Mouse (Mus musculus) testis, adult 2 months (tissue): ENCODE results near the gene Ubxn10. TPM values are rescaled to one million over a fixed set of nuclear protein-coding genes. Genes with fewer than 3 reads are reported as not detected.

Experiments used
- H3K27ac ChIP-seq: fragments of 200-500 bp; 2 replicates; pipeline ENCODE4 v1.5.1; 2012; ENCODE audit warnings: low read depth, low read length; ENCODE audit not compliant: control insufficient read depth, insufficient read depth
- H3K27me3 ChIP-seq: fragments of 200-500 bp; 2 replicates; pipeline ENCODE4 v1.6.1; 2012; ENCODE audit warnings: mild to moderate bottlenecking, low read length, moderate library complexity; ENCODE audit not compliant: control insufficient read depth, insufficient read depth
- H3K36me3 ChIP-seq: fragments of 200-500 bp; 2 replicates; pipeline ENCODE4 v1.6.1; 2012; ENCODE audit warnings: mild to moderate bottlenecking, low read length; ENCODE audit not compliant: control insufficient read depth, insufficient read depth
- H3K4me1 ChIP-seq: fragments of 200-500 bp; 2 replicates; pipeline ENCODE4 v1.6.1; 2012; ENCODE audit warnings: low read length; ENCODE audit not compliant: control insufficient read depth, insufficient read depth
- H3K4me3 ChIP-seq: fragments of 200-500 bp; 2 replicates; pipeline ENCODE4 v1.5.1; 2012; ENCODE audit warnings: low read depth, mild to moderate bottlenecking, low read length, moderate library complexity, mixed read lengths; ENCODE audit not compliant: control insufficient read depth
- CTCF ChIP-seq: fragments of 200-500 bp; IDR thresholded peaks from 2 replicates; pipeline ENCODE4 v1.5.1; 2012; ENCODE audit warnings: low read depth, mild to moderate bottlenecking, inconsistent platforms, low read length, moderate library complexity; ENCODE audit not compliant: control insufficient read depth, insufficient read depth, insufficient replicate concordance
- POLR2A ChIP-seq: fragments of 200-500 bp; IDR thresholded peaks from 2 replicates; pipeline ENCODE4 v1.6.1; 2012; ENCODE audit warnings: low read depth, mild to moderate bottlenecking, inconsistent platforms, low read length, moderate library complexity; ENCODE audit not compliant: control insufficient read depth
- polyA plus RNA-seq: library from polyadenylated mRNA; depleted of rRNA; stranded (reverse); fragments of >200 nt; gene quantifications from 2 replicates; pipeline ENCODE4 v1.2.3, GENCODE M21; 2012

Gene Ubxn10
- polyA plus RNA-seq, 1 experiment = 371 TPM

DNA sequence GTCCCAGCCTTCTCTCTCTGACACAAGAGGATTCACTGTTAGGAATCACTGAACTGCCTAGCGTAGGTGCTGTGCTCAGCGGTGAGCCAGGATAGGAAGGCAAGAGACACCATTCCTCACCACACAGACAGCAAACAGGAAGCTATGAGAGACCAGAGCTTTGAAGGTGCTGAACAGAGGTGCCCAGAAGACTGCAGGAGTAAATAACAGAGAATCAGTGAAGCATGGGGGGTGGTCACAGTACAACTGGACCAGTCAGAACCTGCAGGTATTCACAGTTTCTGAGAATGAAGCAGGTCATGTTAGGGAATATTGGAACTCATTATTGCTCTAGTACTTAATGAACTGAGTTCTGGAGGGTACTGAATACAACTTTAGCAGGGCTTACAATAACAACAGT lies 38.7 kb downstream of the Ubxn10 start:
- TF ChIP-seq POLR2A (no peak), CTCF (no peak)
- Histone ChIP-seq H3K27me3 (no peaks in the 10 kb centered on the region), H3K27ac (no peak overlapping the region), H3K4me1 (no peaks in the 10 kb centered on the region), H3K4me3 (no peak overlapping the region), H3K36me3 (no peaks in the 10 kb centered on the region)

DNA sequence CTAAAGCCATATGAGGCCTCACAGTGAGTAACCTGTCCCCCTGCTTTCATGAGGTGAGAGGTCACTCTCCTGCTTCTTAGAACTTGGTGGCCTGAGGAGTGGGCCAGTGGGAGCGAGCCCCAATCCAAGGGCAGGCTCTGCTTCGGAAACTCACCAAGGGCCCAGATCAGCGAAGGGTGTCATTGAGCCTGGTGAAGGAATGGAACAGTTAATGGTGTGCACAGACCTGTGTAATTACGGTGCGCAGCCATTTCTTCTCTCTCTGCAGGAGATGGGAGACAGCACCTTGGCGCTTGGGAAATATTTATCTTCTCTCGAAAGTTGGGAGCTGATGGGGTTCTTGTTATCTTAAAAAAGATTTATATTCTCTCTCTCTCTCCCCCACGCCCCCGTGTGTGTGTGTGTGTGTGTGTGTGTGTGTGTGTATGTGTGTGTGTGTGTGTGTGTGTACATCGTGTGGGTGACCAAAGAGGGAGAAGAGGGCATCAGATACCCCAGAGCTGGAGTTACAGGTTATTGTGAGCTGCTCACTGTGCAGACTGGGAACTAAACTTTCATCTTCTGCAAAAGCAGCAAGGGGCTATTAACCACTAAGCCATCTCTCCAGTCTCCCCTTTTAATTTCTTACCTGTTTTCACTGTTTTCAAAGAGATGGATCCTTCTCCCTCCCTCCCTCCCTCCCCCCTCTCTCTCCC lies 39.7 kb downstream of the Ubxn10 start:
- no peaks in the 10 kb centered on the region for H3K27me3 ChIP-seq
- TF ChIP-seq POLR2A (no peak), CTCF (no peak)
- H3K4me3 ChIP-seq = no peak overlapping the region
- no peaks in the 10 kb centered on the region for H3K36me3 ChIP-seq
- no peak overlapping the region for H3K27ac ChIP-seq
- no peaks in the 10 kb centered on the region for H3K4me1 ChIP-seq

DNA sequence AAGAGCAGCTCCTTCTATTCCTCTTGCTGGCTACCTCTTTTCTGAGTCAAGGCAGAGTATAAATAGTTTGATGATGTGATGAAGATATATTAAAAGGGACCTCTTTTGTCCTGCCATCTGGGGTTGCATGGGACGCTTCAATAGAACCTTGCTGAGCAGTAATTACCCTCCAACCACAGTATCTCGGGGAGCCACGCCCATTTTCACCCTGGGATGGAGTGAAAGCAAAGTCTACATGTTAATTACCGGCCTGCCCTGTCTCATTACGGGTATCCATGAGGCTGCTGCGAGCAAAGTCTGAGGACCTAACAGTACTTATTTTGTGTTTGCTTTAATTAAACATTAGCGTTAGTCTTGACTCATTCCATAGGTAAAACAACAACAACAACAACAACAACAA lies 40.2 kb downstream of the Ubxn10 start:
- TF ChIP-seq CTCF (no peak), POLR2A (no peak)
- Histone ChIP-seq H3K4me1 (no peaks in the 10 kb centered on the region), H3K36me3 (no peaks in the 10 kb centered on the region), H3K27ac (no peak overlapping the region), H3K4me3 (no peak overlapping the region), H3K27me3 (no peaks in the 10 kb centered on the region)

DNA sequence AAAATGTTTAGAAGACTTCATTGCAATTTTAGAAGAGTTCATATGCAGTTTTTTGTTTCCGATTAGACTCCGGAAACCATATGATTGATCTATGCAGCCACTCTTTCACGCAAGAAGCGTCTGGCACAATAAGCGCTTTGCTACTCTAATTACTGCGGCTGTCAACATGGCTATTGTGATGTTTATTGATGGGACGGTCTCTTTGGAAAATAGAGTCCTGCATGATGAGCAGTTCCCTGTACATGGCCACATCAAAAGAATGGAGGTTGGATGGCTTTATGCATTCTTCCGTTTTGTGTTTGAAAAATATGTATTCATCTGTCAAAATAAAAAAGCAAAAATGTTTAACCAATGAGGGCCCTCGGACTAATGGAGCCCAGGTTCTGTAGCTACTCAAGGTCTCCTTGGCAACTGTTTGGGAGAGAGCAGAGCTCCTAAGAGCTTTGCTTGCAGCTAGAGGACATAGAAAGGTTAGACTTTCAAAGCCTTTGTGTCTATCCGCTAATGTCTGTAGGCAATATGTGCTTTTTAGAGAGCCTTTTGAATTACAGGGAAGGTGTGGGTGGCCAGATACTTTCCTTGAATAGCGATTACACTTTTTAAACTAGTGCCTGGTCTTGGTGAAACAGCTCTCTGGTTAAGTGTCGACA lies 43.8 kb downstream of the Ubxn10 start:
- TF ChIP-seq CTCF (no peak), POLR2A (no peak)
- Histone ChIP-seq H3K4me3 (no peak overlapping the region), H3K4me1 (no peaks in the 10 kb centered on the region), H3K27me3 (no peaks in the 10 kb centered on the region), H3K36me3 (no peaks in the 10 kb centered on the region), H3K27ac (no peak overlapping the region)

DNA sequence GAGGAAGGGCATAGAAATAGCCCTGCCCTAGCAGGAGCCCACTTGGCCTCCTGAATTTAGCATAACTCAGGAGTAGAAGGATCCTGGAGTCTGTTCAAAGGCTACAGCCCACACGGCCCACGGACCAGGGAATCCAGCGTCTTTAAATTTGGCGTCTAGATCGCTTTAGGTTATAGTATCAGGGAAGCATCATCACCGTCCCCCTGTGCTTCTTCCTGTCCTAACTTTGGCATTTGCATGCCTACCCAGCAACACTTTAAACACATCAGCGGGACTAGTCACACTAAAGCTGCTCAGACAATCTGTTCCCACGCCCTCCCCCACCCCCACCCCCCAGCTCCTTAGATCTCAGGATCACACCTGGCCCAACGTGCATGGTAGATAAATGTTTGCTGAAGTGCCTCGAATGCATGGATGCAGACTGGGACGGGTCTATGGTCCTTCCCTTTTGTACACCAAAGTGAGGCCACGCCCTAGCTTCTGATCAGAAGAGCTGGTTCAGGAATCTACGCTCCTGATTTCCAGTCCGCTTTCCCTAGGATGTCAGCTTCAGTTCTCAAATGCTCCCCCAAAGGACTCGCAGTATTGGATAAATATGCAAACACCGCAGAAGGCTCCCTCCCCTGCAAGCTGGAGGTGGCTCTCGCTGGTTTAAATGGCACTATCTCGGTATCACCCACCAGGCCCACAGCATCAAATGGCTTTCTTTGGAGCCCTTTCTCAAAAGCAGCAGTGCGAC lies 45.4 kb downstream of the Ubxn10 start:
- no peaks in the 10 kb centered on the region for H3K27me3 ChIP-seq
- H3K4me1 ChIP-seq = no peaks in the 10 kb centered on the region
- no peak for TF ChIP-seq CTCF
- no peak for TF ChIP-seq POLR2A
- H3K36me3 ChIP-seq = no peaks in the 10 kb centered on the region
- H3K4me3 ChIP-seq = no peak overlapping the region
- H3K27ac ChIP-seq = no peak overlapping the region

DNA sequence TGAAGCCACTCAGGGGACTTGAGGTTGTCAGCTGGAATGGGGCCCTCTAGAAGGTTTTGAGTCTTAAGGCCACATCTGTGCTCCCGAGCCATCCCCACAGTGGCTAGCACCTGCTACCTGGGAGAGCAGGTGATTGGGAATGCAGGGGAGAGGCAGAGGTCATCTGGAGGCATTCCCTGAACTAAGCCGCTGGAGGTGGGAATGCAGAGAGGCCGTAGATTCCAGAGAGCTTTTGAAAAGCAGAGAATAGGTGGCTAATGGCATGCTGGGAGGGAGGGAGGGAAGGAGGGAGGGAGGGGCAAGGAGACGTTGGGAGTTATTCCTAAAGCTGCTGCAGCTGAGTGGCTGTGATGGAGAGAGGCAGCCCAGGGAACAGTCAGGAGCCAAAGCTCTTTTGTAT lies 46.4 kb downstream of the Ubxn10 start:
- no peaks in the 10 kb centered on the region for H3K4me1 ChIP-seq
- H3K36me3 ChIP-seq = no peaks in the 10 kb centered on the region
- TF ChIP-seq POLR2A (no peak), CTCF (no peak)
- H3K27me3 ChIP-seq = no peaks in the 10 kb centered on the region
- no peak overlapping the region for H3K27ac ChIP-seq
- H3K4me3 ChIP-seq = no peak overlapping the region

DNA sequence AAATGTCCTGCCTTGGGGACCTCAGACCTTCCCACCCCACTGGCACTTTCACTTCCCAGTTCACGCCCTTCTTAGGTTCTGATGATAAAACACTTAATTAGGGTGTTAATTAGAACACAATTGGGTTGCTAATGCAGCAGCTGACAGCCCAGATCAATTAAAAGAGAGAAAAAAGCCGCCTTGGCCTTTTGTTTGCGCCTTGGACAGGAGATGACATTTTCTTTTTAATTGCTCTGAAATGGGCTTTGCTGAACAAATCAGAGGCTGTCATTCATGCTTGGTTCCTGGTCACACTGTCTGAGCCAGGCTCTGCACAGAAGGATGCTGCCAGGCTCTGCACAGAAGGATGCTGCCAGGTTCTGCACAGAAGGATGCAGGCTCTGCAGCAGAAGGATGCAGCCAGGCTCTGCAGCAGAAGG lies 47.9 kb downstream of the Ubxn10 start:
- no peaks in the 10 kb centered on the region for H3K36me3 ChIP-seq
- TF ChIP-seq CTCF = no peak
- no peak for TF ChIP-seq POLR2A
- no peak overlapping the region for H3K27ac ChIP-seq
- H3K27me3 ChIP-seq = no peaks in the 10 kb centered on the region
- H3K4me1 ChIP-seq = no peaks in the 10 kb centered on the region
- H3K4me3 ChIP-seq = no peak overlapping the region
